10 mouse cellular contexts compared by ENCODE assay signal in the genomic region with DNA sequence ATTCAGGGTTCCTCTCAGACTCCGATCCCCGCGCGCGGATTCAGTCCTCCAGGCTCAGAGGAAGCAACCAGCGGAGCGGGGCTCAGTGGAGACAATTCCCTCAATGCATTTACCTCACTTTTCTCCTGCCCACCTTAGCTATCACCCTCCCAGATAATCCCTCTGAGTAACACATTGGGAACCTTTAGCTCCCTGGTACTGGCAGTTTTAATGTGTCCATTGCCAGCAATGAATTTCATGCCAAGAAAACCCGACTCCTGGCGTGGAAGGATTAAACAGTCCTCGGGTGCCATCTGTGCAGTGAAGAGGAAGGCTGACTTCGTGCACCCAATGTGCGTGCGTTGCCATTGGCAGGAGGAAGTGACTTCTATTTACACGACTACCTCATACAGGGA.
A peak's percentile ranks its signal among the peaks of the same experiment; 100 is the strongest.
DNase-seq lines count a peak whose midpoint lies in the region; ATAC-seq and TF ChIP-seq lines count a peak whose summit lies in the region.
"Had no signal": no experiment of that assay in that cellular context is flagged by ENCODE, and none has a peak within 500 bp of the region (broad histone marks: within the 10 kb centered on the region; RNA-seq: fewer than 3 reads in every experiment).

No protein-coding gene starts in this region.

- no peak overlapping the region for H3K4me3 ChIP-seq in heart, postnatal 0 days (ENCODE audit: low read depth, low read length)
- no peak overlapping the region for H3K4me3 ChIP-seq in embryonic facial prominence, embryonic 14.5 days (ENCODE audit: low read depth, low read length)

- no peaks in the 10 kb centered on the region for H3K36me3 ChIP-seq in heart, postnatal 0 days (replicated peaks; ENCODE audit: control insufficient read depth, insufficient read depth, low read length)
- no peaks in the 10 kb centered on the region for H3K36me3 ChIP-seq in embryonic facial prominence, embryonic 14.5 days (ENCODE audit: control insufficient read depth, insufficient read depth, low read length)

- H3K4me1 ChIP-seq in heart, postnatal 0 days (ENCODE audit: control insufficient read depth, insufficient read depth), result no peaks in the 10 kb centered on the region
- H3K4me1 ChIP-seq in embryonic facial prominence, embryonic 14.5 days (ENCODE audit: control insufficient read depth, insufficient read depth, low read length), result no peaks in the 10 kb centered on the region

- H3K9me3 ChIP-seq in heart, postnatal 0 days (replicated peaks; ENCODE audit: control insufficient read depth, low read length), result no peaks in the 10 kb centered on the region
- no peaks in the 10 kb centered on the region for H3K9me3 ChIP-seq in embryonic facial prominence, embryonic 14.5 days (ENCODE audit: control insufficient read depth, low read length)

- no peak overlapping the region for H3K27ac ChIP-seq in heart, postnatal 0 days (ENCODE audit: low read depth)
- H3K27ac ChIP-seq in embryonic facial prominence, embryonic 14.5 days (replicated peaks; ENCODE audit: low read depth, low read length), result no peak overlapping the region

- WGBS in heart, postnatal 0 days, result 46% methylated on average over 14 of the region's 14 CpGs
- WGBS in embryonic facial prominence, embryonic 14.5 days, result 36% methylated on average over 14 of the region's 14 CpGs

- no peak overlapping the region for H3K9ac ChIP-seq in heart, postnatal 0 days (replicated peaks; ENCODE audit: low read depth, low read length)
- no peak overlapping the region for H3K9ac ChIP-seq in embryonic facial prominence, embryonic 14.5 days (ENCODE audit: low read depth, low read length)

- DNase-seq in heart, postnatal 0 days (ENCODE audit: low spot score), result no peak
- no peak for DNase-seq in heart, postnatal 14 days
- no peak for DNase-seq in embryonic facial prominence, embryonic 14.5 days (ENCODE audit: low spot score)
- DNase-seq in layer of hippocampus, postnatal 36 days, result peak; percentile 49 to 52
- DNase-seq in right cerebral cortex, postnatal 10 days (ENCODE audit: low spot score in 2 of 2), result peak; percentile 64 to 65
- DNase-seq in kidney, postnatal 25 days, result no peak
- DNase-seq in spleen, adult 12 weeks (ENCODE audit: low spot score), result no peak
- DNase-seq: gastrocnemius, postnatal 36 days; lung, postnatal 10 days had no signal

- intact Hi-C loops in heart, postnatal 14 days (cut with DNase I), result no loop called here

- no peaks in the 10 kb centered on the region for H3K27me3 ChIP-seq in heart, postnatal 0 days (ENCODE audit: control insufficient read depth, insufficient read depth, low read length)
- H3K27me3 ChIP-seq in embryonic facial prominence, embryonic 14.5 days (replicated peaks; ENCODE audit: control insufficient read depth, insufficient read depth, low read length), result no peaks in the 10 kb centered on the region

- H3K4me2 ChIP-seq in heart, postnatal 0 days (ENCODE audit: low read depth, low read length), result peak overlapping the region; percentile 41
- H3K4me2 ChIP-seq in embryonic facial prominence, embryonic 14.5 days (ENCODE audit: low read depth, low read length), result 0 out of 2 replicates have a peak overlapping the region, but pooled peaks have one; percentile 15

- ATAC-seq in heart, postnatal 0 days (ENCODE audit: insufficient read depth, low read depth), result no peak
- no peak for ATAC-seq in embryonic facial prominence, embryonic 14.5 days (ENCODE audit: low read depth)
- ATAC-seq in activated CD4-positive, CD25-positive, alpha-beta regulatory T cell, adult 4 months, result no peak

- TF ChIP-seq EP300 in heart, postnatal 0 days (IDR thresholded peaks at IDR 0.05; ENCODE audit: low read depth), result no peak

- no peak for TF ChIP-seq CTCF in heart, postnatal 0 days (IDR thresholded peaks at IDR 0.05; ENCODE audit: low read depth)

Comparison
In these comparisons a context has a peak if more than half of its experiments do, and no peak if none do; other contexts are left out.
1. DNase-seq: peak in layer of hippocampus, postnatal 36 days (2 of 2) and right cerebral cortex, postnatal 10 days (2 of 2); none in heart, postnatal 0 days (single experiment), heart, postnatal 14 days (0 of 2), embryonic facial prominence, embryonic 14.5 days (single experiment), kidney, postnatal 25 days (0 of 2) and spleen, adult 12 weeks (single experiment).